Mouse (Mus musculus) CH12F3 (cell line): ENCODE data around the gene Mettl8.

Experiments used
- in situ Hi-C: fragments of 300-500 bp; cut with MboI; formaldehyde crosslinking; loops from 2 replicates; pipeline ENCODE4 v1.14.3; 2020; ENCODE audit warnings: low sequenced_read_pairs

Gene Mettl8

GRCm38 (mm10) chr2:70934772-70935171 is 120.6 kb downstream of the Mettl8 start:
- in situ Hi-C loops = no loop called here

- in situ Hi-C loops = no loop called here
Measured at GRCm38 (mm10) chr2:70933516-70933915, 121.9 kb downstream of the Mettl8 start.

GRCm38 (mm10) chr2:70932965-70933364 is 122.4 kb downstream of the Mettl8 start:
- in situ Hi-C loops = no loop called here

DNA sequence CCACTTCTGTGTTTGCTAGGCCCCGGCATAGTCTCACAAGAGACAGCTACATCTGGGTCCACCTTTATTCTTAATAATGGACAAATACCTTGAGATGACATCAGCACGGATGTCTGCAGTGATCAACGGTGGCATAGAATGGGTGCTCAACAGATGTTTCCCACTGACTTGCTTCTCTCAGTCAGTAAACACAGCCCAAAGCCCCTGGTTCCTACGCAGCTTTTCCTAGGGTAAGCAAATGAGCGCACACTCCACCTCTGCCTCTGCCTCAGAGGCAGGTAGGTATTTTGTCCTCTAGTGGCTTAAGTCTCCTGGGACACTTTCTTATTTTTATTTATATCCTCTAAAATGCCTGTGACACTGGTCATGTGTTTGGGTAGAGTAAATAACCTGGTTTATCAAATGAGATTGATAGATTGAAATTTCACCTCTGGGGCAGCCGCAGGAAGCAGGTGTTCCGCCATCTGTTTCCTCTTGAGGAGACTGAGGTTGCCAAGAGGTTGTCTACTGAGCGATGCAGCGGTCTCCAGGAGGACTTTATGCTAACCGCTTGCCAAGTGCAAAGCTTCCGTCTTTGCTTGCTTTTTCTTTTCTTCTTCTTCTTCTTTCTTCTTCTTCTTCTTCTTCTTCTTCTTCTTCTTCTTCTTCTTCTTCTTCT is 124.6 kb downstream of the Mettl8 start:
- in situ Hi-C loops = no loop called here

DNA sequence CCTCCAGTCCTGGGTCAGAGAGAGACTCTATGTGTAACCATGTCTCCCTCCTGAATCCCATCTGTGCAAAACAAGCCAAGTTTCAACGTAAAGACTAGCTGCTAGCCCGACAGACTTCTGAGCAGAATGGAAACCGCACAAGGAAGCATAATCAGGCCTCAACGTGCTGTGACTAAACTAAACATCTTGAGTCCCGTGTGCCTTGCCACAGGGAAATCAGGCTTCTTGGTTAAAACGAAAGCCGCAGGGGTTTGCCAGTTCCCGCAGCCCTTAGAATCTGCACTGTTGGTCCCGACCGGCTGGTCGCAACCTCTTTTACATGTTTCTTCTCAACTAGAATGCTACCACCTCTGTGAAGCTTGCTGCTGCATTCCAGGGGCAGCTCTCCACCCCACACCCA is 125.7 kb downstream of the Mettl8 start:
- in situ Hi-C loops = no loop called here

DNA sequence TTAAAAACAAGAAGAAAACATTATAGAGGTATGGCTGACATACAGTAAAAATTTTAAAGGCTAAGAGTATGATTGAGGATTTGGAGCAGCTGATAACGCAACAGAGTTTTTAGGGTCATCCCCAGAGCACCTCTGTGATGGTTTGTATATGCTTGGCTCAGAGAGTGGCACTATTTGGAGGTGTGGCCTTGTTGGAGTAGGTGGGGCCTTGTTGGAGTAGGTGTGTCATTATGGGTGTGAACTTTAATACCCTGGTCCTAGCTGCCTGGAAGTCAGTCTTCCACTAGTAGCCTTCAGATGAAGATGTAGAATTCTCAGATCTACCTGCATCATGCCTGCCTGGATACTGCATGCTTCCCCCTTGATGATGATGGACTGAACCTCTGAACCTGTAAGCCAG is 131.3 kb downstream of the Mettl8 start:
- in situ Hi-C loops = no loop called here

DNA sequence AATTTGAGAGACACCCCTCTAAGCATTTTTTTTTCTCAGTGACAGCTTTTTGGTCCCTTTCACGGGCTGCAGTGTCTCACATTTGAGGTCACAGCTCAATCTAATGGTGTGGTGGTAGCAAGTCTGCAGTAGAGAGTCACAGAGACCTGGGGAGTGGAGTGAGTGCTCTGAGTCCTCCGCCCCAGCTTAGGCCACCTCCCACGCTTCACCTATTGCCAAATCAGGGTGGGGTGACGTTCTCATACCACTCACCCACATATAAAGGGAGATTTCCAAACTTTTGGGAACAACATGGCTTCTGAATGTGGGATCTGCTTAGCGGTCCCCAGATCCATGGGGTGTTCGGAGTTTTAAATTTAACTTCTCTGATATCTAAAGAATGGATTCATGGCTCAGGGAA is 132.6 kb downstream of the Mettl8 start:
- in situ Hi-C loops = no loop called here

DNA sequence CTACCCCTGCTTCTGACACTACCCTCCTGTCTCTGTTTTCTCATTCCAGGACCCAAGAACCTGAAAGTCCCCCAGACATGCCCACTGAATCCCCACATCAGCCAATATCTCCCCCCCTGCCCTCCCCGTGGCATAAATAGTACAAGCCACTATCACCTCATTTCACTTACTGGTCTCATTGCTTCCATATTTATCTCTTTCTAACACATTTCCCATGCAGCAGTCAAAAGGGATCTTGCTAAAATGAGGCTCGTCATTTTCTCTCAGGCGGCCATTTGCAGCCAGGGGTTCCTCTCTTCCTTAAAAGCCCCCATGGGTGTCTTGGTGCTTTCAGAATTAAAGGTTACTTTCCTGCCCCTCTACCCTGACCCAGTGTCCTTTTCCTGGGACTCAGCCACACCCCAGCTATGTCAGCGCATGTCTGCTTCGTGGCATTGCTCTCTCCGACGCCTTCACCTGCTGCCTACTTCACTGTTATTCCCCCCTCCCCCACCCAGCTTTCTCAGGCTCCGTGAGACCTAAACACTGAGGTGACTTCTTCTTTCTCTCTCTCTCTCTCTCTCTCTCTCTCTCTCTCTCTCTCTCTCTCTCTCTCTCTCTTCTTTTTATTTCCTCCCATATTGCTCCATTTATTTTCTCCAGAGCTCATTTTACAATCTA is 134.3 kb downstream of the Mettl8 start:
- in situ Hi-C loops = no loop called here

GRCm38 (mm10) chr2:70919913-70920522 is 135.4 kb downstream of the Mettl8 start:
- in situ Hi-C loops = no loop called here

GRCm38 (mm10) chr2:70918516-70918915 is 136.9 kb downstream of the Mettl8 start:
- in situ Hi-C loops = no loop called here
